Mouse (Mus musculus) central nervous system, embryonic 11.5 days (tissue): ENCODE measurements around the gene Ripply2. TPM values are rescaled to one million over a fixed set of nuclear protein-coding genes. Genes with fewer than 3 reads are reported as not detected.

Experiments
- polyA plus RNA-seq: library from polyadenylated mRNA; depleted of rRNA; stranded (reverse); fragments of >200 nt; gene quantifications from 2 replicates; pipeline ENCODE4 v1.2.3, GENCODE M21; 2012; rRNA removed

The Ripply2 gene
- polyA plus RNA-seq: 0.25 TPM in 1 of 2 replicates, not detected in the other

DNA sequence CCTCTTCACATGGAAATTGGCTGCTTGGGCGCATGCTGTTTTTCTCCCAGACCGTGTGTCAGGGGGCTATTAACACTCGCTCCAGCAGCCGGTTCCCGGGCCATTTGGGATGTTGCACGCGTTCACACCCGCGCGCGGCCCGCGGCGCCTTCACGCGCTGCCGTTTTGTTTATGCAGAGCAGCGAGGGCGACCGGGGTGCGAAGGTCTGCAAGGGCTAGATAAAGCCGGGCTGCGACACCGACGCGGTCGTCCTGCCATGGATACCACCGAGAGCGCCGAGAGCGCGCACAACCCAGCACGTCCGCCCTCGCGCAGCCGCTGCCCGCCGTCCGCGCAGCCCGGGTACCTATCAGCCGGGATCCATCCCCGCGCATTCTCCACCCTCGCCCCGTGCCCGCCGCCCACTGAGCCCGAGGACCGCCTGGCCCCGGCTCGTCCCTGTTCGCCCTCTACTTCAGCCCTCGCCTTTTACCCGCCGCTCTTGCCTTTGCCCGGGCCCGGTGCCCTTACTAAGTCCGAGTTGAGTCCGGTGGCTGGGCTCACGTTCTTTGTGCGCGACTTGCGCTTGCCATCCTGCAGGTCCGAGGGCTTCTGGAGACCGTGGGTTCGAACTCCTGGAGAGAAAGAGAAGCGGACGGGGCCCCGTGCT is at the start of gene Ripply2:
Gene Ripply2 (plus strand): TSS at position 250 of the 650 bp plus-strand sequence.

DNA sequence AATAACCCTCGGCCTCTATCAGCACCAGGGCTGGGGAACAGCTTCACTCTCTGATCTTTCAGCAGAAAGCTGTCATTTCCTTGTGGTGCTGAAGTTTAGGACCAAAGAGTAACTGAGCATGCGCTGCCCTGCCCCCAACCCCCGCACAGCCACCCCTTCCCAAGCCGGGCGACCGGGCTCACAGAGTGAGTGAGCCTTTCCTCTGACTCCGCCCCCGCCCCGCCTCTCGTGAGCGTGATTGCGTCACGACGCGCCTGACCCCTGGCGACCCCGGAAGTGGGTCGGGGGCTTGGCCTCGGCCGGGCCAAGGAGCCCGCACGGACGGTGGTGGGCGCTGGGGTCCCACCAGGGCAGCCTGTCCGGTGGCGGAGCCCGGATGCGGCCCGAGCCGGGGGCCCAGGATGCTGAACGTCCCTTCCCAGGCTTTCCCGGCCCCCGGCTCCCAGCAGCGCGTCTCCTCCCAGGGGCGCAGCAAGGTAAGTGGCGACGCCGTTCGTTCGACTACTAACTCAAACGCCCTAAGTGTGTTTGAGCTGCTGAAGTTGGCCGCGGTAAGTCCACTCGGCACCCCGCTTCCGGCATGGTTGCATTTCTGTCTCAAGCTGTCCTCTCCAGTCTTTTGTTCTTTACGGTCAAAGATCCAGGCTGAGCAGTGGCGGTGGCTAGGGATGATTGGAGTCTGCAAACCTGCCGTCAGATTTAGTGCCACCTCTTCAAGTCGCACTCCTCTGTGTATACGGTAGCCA is 6.6 kb downstream of the Ripply2 start, which contains the start of gene Cyb5r4:
Gene Cyb5r4 (plus strand): TSS at position 237 of the 746 bp plus-strand sequence.

Other genes starting within 250 kb of the Ripply2 start
- gene Snap91, start 134.9 kb upstream of the Ripply2 start, polyA plus RNA-seq: 16.6 and 21.2 TPM in 2 replicates
- 33.0 and 37.3 TPM in 2 replicates for gene Cyb5r4, start 6.5 kb downstream of the Ripply2 start, polyA plus RNA-seq
- gene Mrap2, start 128.8 kb downstream of the Ripply2 start, polyA plus RNA-seq: 0.04 and 0.09 TPM in 2 replicates
- gene Cep162, start 240.0 kb downstream of the Ripply2 start, polyA plus RNA-seq: 9.8 and 11.1 TPM in 2 replicates